Mouse (Mus musculus) ZHBTc4 (cell line): ENCODE measurements around the gene Nop53.
A peak's percentile ranks its signal among the peaks of the same experiment; 100 is the strongest.

Experiments used
- DNase-seq: peaks from one replicate; pipeline ENCODE4 v3.0.0-alpha.2; 2011; ENCODE audit warnings: low read depth, low spot score

Gene Nop53

GRCm38 (mm10) chr7:15960691-15961090 is 14.8 kb upstream of the Nop53 start:
- no peak for DNase-seq

- DNase-seq, result peak; percentile 48
Measured at GRCm38 (mm10) chr7:15956143-15956542, 10.3 kb upstream of the Nop53 start.

GRCm38 (mm10) chr7:15955509-15955908 is 9.6 kb upstream of the Nop53 start:
- no peak for DNase-seq

- peak; percentile 81 for DNase-seq
Measured at GRCm38 (mm10) chr7:15954978-15955443, 9.1 kb upstream of the Nop53 start.

- DNase-seq, result no peak
Measured at GRCm38 (mm10) chr7:15954436-15954835, 8.6 kb upstream of the Nop53 start.

- DNase-seq, result peak; percentile 85
Measured at GRCm38 (mm10) chr7:15953307-15954074, 7.6 kb upstream of the Nop53 start.

- DNase-seq, result peak; percentile 58
Measured at GRCm38 (mm10) chr7:15952416-15952815, 6.5 kb upstream of the Nop53 start.

- DNase-seq, result no peak
Measured at GRCm38 (mm10) chr7:15950008-15950407, 4.1 kb upstream of the Nop53 start.

GRCm38 (mm10) chr7:15949216-15949790 is 3.4 kb upstream of the Nop53 start:
- no peak for DNase-seq

- peak; percentile 96 for DNase-seq
Measured at GRCm38 (mm10) chr7:15948381-15948941, 2.6 kb upstream of the Nop53 start.

GRCm38 (mm10) chr7:15947653-15948260 is 1.9 kb upstream of the Nop53 start:
- no peak for DNase-seq

- DNase-seq, result no peak
Measured at GRCm38 (mm10) chr7:15945211-15945610, 663 bp downstream of the Nop53 start.

- DNase-seq, result no peak
Measured at GRCm38 (mm10) chr7:15944311-15944710, 1.6 kb downstream of the Nop53 start.

- DNase-seq, result no peak
Measured at GRCm38 (mm10) chr7:15938621-15939020, 7.3 kb downstream of the Nop53 start.

GRCm38 (mm10) chr7:15937491-15937890 is 8.4 kb downstream of the Nop53 start:
- peak; percentile 71 for DNase-seq

GRCm38 (mm10) chr7:15933437-15934359 is 12.2 kb downstream of the Nop53 start:
- DNase-seq, result no peak

- no peak for DNase-seq
Measured at GRCm38 (mm10) chr7:15931635-15932034, 14.2 kb downstream of the Nop53 start.

GRCm38 (mm10) chr7:15930543-15930942 is 15.3 kb downstream of the Nop53 start:
- peak; percentile 67 for DNase-seq

GRCm38 (mm10) chr7:15929910-15930309 is 16.0 kb downstream of the Nop53 start:
- DNase-seq, result peak; percentile 82

- DNase-seq, result peak; percentile 97
Measured at GRCm38 (mm10) chr7:15922220-15922773, 23.6 kb downstream of the Nop53 start, which contains the start of gene Selenow. Gene Selenow, minus strand, starts transcription at chr7:15922402.

- peak; percentile 53 for DNase-seq
Measured at GRCm38 (mm10) chr7:15921796-15922195, 24.1 kb downstream of the Nop53 start.
